Mouse (Mus musculus) heart, embryonic 14.5 days (tissue): ENCODE results near the gene Psmd5. TPM values are rescaled to one million over a fixed set of nuclear protein-coding genes. Genes with fewer than 3 reads are reported as not detected.

Experiments
- ATAC-seq: fragments of 200-750 bp; cut with Nextera tagmentation; 2 replicates; pipeline ENCODE4 v1.8.0; 2017; ENCODE audit warnings: low read depth, moderate TSS enrichment; ENCODE audit not compliant: insufficient number of reproducible peaks, insufficient read depth, low FRiP score
- H3K27ac ChIP-seq, 2 experiments: fragments of 200-500 bp in 1 of 2; fragments of 300-500 bp in 1 of 2; sonication (generic) in 1 of 2; replicated peaks in 1 of 2; 2 replicates each; pipeline ENCODE4 v1.5.1; 2012 to 2014; ENCODE audit warnings: low read depth in 2 of 2, low read length in 2 of 2, control low read depth in 1 of 2, mild to moderate bottlenecking in 1 of 2, mixed read lengths in 1 of 2; ENCODE audit not compliant: control insufficient read depth in 1 of 2, insufficient read depth in 1 of 2
- H3K27me3 ChIP-seq: fragments of 300-500 bp; sonication (generic); 2 replicates; pipeline ENCODE4 v1.6.1; 2014; ENCODE audit warnings: mild to moderate bottlenecking, low read length, control low read depth; ENCODE audit not compliant: control insufficient read depth, insufficient read depth
- H3K36me3 ChIP-seq: fragments of 300-500 bp; sonication (generic); 2 replicates; pipeline ENCODE4 v1.6.1; 2014; ENCODE audit warnings: mild to moderate bottlenecking, control low read depth, low read length, mixed read lengths; ENCODE audit not compliant: control insufficient read depth, insufficient read depth
- H3K4me1 ChIP-seq, 2 experiments: fragments of 200-500 bp in 1 of 2; fragments of 300-500 bp in 1 of 2; sonication (generic) in 1 of 2; 2 replicates each; pipeline ENCODE4 v1.6.1; 2012 to 2014; ENCODE audit warnings: low read length in 2 of 2, control low read depth in 1 of 2, mixed read lengths in 1 of 2; ENCODE audit not compliant: control insufficient read depth in 2 of 2, insufficient read depth in 2 of 2
- H3K4me2 ChIP-seq: fragments of 300-500 bp; sonication (generic); 2 replicates; pipeline ENCODE4 v1.6.1; 2014; ENCODE audit warnings: mild to moderate bottlenecking, low read length
- H3K4me3 ChIP-seq, 2 experiments: fragments of 200-500 bp in 1 of 2; fragments of 300-500 bp in 1 of 2; sonication (generic) in 1 of 2; 2 replicates each; pipeline ENCODE4 v1.5.1; 2012 to 2014; ENCODE audit warnings: low read length in 2 of 2, mild to moderate bottlenecking in 2 of 2, control low read depth in 1 of 2, low read depth in 1 of 2, moderate library complexity in 1 of 2; ENCODE audit not compliant: control insufficient read depth in 1 of 2, insufficient read depth in 1 of 2
- H3K9ac ChIP-seq: fragments of 300-500 bp; sonication (generic); 2 replicates; pipeline ENCODE4 v1.6.1; 2014; ENCODE audit warnings: mild to moderate bottlenecking, low read length
- H3K9me3 ChIP-seq: fragments of 300-500 bp; sonication (generic); 2 replicates; pipeline ENCODE4 v1.6.1; 2016; ENCODE audit warnings: low read length, control low read depth; ENCODE audit not compliant: control insufficient read depth
- WGBS: fragments of 180-500 bp; shearing (Covaris S2); extraction: QIAGEN DNeasy Blood & Tissue Kit; methylation state at CpG from one replicate; pipeline ENCODE4 v1.1.7; 2014; 5-methylcytosine and 5-hydroxymethylcytosine counted together
- polyA plus RNA-seq: library from polyadenylated mRNA; unstranded; fragments of >200 nt; fragmentation: Nextera tagmentation; extraction: Ambion mirVana; gene quantifications from 2 replicates; pipeline ENCODE4 v1.2.1, GENCODE M21; 2014

Gene Psmd5
- polyA plus RNA-seq, 1 experiment from 2014 or later = 59.2 TPM

- Histone ChIP-seq H3K4me3 (peak overlapping the region in 1 of 2 experiments; percentile 80; a peak in 2 of 4 replicates), H3K36me3 (peaks cover 30% of the 10 kb centered on the region), H3K4me2 (peak overlapping the region; percentile 86), H3K4me1 (peaks cover 8 to 29% of the 10 kb centered on the region in 2 experiments), H3K9ac (peak overlapping the region; percentile 83), H3K27ac (peak overlapping the region in 1 of 2 experiments; percentile 61; a peak in 2 of 4 replicates), H3K9me3 (no peaks in the 10 kb centered on the region), H3K27me3 (no peaks in the 10 kb centered on the region)
- ATAC-seq = no peak
- 67% methylated on average over 7 of the region's 7 CpGs for WGBS
These were observed 74.4 kb downstream of the Psmd5 start for GRCm38 (mm10) chr2:34800371-34800770.

Other genes with a start within 250 kb of the Psmd5 start
- gene Gapvd1, start 119.7 kb downstream of the Psmd5 start, polyA plus RNA-seq = 66.2 and 69.5 TPM in 2 replicates
- gene Hspa5, start 103.0 kb downstream of the Psmd5 start, polyA plus RNA-seq = 545 and 663 TPM in 2 replicates
- 25.5 and 26.7 TPM in 2 replicates for gene Rabepk, start 75.1 kb downstream of the Psmd5 start, polyA plus RNA-seq
- gene Fbxw2, start 48.7 kb downstream of the Psmd5 start, polyA plus RNA-seq = 51.0 and 65.8 TPM in 2 replicates
- not detected in 2 replicates for gene Gm34653, start 42.0 kb downstream of the Psmd5 start, polyA plus RNA-seq
- 0.20 and 0.24 TPM in 2 replicates for gene Cutal, start 572 bp downstream of the Psmd5 start, polyA plus RNA-seq
- gene Phf19, start 39.1 kb upstream of the Psmd5 start, polyA plus RNA-seq = 3.0 and 3.1 TPM in 2 replicates
- 1.8 and 2.0 TPM in 2 replicates for gene Traf1, start 86.8 kb upstream of the Psmd5 start, polyA plus RNA-seq
- gene Hc, start 186.5 kb upstream of the Psmd5 start, polyA plus RNA-seq = 0.05 TPM in 1 of 2 replicates, not detected in the other
- gene AI182371, start 226.6 kb upstream of the Psmd5 start, polyA plus RNA-seq = 0.16 and 0.27 TPM in 2 replicates
- 21.0 and 22.5 TPM in 2 replicates for gene Cntrl, start 234.5 kb upstream of the Psmd5 start, polyA plus RNA-seq